Mouse (Mus musculus) liver, postnatal 0 days (tissue): ENCODE data around the gene Cyp4x1.

Experiments used
- CTCF ChIP-seq: sonication (generic); IDR thresholded peaks from 2 replicates; pipeline ENCODE4 v1.5.1; 2016; ENCODE audit warnings: antibody characterized with exemption, low read depth
- EP300 ChIP-seq: IDR thresholded peaks from 2 replicates; pipeline ENCODE4 v1.6.1; 2016; ENCODE audit warnings: antibody characterized with exemption, low read depth, mild to moderate bottlenecking

GRCm38 (mm10) chr4:115134296-115134630 is 182 bp upstream of the Cyp4x1 start:
- TF ChIP-seq EP300 (no peak), CTCF (no peak)
